Mouse (Mus musculus) v-Abl transformed pro-B cells (cell line): ENCODE results near the gene Hacd1.

ENCODE experiments used
- in situ Hi-C, 2 experiments: fragments of 400-800 bp; cut with MboI; formaldehyde crosslinking; loops; one replicate each; pipeline ENCODE4 v1.15.1; 2025; ENCODE audit not compliant: unreplicated experiment in 2 of 2

Hacd1 gene

DNA sequence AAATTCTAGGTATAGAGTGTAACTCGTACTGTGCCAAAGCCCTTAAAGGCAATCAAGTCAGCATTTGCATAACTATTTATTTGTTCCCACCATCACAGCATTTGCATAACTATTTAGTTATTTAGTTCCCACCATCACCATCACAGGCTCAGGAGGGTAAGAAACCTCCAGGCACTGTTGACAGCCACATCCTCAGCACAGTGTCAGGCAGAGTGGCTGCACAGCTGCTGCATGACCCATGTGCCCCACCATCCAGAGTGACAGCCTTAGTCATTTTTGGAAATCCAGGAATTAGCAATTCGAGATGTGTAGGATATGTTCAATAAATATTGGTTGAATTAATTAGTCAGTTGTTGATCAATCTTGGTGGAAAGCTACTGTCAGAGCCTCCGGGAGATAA lies 12.9 kb downstream of the Hacd1 start:
- in situ Hi-C loops, result loop anchor here (5.0 to 10.0 kb wide), 2 partner anchors 114 to 758 kb away; no protein-coding TSS in a partner anchor

DNA sequence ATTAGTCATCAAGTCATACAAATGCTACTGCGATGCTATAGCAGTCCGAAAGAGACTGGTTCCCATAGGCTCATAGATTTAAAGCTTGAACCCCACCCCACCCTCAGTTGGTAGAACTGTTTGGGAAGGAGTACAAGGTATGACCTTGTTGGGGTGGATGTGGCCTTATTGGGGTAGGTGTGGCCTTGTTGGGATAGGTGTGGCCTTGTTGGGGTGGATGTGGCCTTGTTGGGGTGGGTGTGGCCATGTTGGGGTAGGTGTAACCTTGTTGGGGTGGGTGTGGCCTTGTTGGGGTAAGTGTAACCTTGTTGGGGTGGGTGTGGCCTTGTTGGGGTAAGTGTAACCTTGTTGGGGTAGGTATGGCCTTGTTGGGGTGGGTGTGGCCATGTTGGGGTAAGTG lies 14.7 kb downstream of the Hacd1 start:
- in situ Hi-C loops, result loop anchor here (5.0 to 10.0 kb wide), 2 partner anchors 116 to 756 kb away; no protein-coding TSS in a partner anchor

GRCm38 (mm10) chr2:14019228-14019627 lies 36.7 kb downstream of the Hacd1 start:
- in situ Hi-C loops, result no loop called here

DNA sequence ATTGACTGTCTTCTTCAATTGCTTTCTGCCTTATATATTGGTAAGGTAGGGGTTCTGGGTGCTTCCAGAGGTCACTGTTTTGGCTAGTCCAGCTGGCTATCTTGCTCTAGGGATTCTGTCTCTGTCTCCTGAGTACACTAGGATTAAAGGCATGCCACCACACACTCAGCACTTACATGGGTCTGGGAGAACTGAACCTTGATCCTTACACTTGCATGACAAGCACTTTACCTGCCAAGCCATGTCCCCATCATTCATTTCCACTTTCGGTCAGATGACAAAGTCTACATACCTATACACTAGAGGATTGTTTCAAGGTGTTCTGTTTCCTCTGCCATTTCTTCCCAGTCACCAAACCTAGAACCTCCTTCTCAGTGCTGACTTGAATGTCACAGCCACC lies 50.8 kb downstream of the Hacd1 start:
- in situ Hi-C loops, result no loop called here

DNA sequence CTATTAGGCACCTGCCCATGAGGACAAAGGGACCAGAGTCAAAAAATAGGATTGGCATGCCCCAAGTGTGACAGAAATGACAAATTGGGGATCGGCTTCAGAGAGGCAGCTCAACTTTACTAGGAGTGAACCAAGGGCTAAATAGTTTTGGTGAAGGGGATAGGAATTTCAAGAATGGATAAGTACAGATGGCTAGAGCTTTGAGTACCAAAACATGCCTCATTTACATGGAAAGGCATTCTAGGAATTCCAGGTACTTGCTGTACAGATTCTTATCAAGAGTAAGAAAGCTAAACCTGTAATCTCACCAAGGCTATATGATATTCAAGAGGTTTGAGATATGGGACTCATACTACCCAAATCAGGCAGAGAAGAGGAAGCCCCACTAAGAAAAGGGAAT lies 95.8 kb downstream of the Hacd1 start:
- in situ Hi-C loops, result no loop called here

DNA sequence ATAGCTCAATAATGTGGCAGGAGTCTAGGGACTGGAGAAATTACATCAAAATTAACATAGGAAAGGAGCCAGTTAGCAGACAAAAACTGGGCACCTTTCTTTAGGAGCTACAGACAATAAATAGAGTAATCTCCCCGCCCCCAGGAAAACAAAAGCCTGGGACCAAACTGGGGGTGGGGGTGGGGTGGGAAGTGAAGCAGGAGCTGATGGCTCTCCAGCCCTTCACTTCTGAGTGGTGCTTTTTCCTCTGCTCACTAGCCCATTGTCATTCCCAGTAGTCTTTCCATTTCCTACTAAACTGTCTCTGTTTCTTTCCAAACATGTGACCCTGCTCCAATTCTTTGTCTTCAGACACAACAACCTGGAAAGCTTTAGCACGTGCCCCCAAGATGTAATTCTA lies 99.5 kb downstream of the Hacd1 start:
- in situ Hi-C loops, result no loop called here

GRCm38 (mm10) chr2:13938118-13938517 lies 117.8 kb downstream of the Hacd1 start:
- in situ Hi-C loops, result loop anchor here (10.0 kb wide), 2 partner anchors 263 to 663 kb away; partner anchors contain the start of gene Rsu1 (in 1 of the 2)

- in situ Hi-C loops, result loop anchor here (10.0 kb wide), 2 partner anchors 261 to 661 kb away; partner anchors contain the start of gene Rsu1 (in 1 of the 2)
Measured at GRCm38 (mm10) chr2:13935343-13935742, 120.6 kb downstream of the Hacd1 start.

GRCm38 (mm10) chr2:13932253-13932652 lies 123.7 kb downstream of the Hacd1 start:
- in situ Hi-C loops, result loop anchor here (10.0 kb wide), 2 partner anchors 257 to 657 kb away; partner anchors contain the start of gene Rsu1 (in 1 of the 2)

DNA sequence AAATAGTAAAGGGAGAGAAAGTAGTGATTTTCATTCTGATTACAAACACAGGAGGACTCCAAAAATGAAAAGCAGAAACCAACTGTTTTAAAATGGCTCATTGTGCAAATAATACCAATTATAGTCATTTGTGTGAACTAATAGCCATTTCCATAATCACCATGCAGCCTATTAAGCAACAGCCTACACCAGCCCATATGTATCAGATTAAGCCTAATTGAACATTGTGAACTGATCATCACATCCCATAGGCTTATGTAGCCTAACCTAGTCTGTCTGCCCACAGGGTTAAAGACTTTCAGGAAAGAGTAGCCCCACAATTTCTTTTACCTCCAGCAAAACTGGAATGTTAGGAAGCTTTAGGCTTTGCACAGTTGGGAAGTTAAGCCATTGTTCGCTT lies 125.2 kb downstream of the Hacd1 start:
- in situ Hi-C loops, result loop anchor here (10.0 kb wide), 2 partner anchors 256 to 656 kb away; partner anchors contain the start of gene Rsu1 (in 1 of the 2)

- in situ Hi-C loops, result no loop called here
Measured at GRCm38 (mm10) chr2:13888568-13888967, 167.4 kb downstream of the Hacd1 start.

DNA sequence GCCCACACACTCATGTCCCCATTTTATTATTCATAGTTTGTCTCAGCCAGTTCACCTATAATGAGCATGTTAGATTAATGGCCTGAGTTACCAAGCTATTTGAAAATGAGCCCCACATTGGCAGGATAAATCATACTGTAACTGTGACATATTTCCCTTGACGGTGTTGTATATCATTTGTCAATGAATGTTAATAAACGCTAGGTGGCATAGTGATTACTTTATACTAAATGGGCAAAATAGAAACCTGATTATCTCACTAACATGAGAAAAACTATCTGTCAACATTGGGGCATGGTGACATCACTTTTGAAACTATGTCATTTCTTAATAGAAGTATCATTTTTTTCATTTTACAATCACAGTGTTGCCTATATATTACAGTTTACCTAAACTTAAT lies 198.5 kb downstream of the Hacd1 start:
- in situ Hi-C loops, result loop anchor here (5.0 to 10.0 kb wide), 4 partner anchors 185 to 847 kb away; no protein-coding TSS in a partner anchor

GRCm38 (mm10) chr2:13855510-13855909 lies 200.4 kb downstream of the Hacd1 start:
- in situ Hi-C loops, result loop anchor here (5.0 to 10.0 kb wide), 4 partner anchors 183 to 849 kb away; no protein-coding TSS in a partner anchor

DNA sequence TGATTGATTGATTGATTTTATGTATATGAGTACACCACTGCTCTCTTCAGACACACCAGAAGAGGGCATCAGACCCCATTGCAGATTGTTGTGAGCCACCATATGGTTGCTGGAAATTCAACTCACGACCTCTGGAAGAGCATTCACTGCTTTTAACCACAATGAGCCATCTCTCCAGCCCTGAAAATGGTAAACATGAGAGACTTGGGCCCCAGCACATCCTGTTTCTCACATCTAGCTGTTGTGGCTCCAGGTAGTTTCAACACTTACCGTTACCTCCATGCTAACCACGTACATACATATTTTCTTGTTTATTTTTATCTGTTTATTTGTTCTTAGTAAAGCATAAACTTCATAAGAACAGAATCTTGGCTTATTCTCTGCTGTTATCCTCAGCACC lies 219.6 kb downstream of the Hacd1 start:
- in situ Hi-C loops, result no loop called here

- in situ Hi-C loops, result no loop called here
Measured at GRCm38 (mm10) chr2:13834989-13835388, 220.9 kb downstream of the Hacd1 start.

DNA sequence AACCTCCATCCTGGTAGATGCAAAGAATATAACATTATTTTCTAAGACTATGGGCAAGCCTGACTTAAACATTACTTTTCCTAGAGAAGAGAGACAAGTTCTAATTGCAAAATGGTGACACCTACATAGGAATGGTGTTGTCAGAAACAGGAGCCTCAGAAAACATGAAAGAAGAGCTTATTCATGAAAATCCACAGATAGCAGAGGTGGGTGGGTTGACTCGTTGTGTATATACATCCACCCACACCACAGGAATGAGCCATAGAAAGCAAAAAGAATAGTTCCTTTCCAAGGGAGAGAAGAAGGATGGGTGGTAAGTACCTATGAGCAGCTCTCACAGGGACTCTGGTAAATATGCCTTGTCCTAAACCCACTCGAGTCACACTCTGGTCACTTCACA lies 239.3 kb downstream of the Hacd1 start:
- in situ Hi-C loops, result loop anchor here in 1 of 2 experiments (25.0 kb wide), 1 partner anchor 529 kb away; no protein-coding TSS in a partner anchor

- in situ Hi-C loops, result loop anchor here (5.0 to 25.0 kb wide), 3 partner anchors 136 to 521 kb away; no protein-coding TSS in a partner anchor
Measured at GRCm38 (mm10) chr2:13808593-13808992, 247.3 kb downstream of the Hacd1 start.

DNA sequence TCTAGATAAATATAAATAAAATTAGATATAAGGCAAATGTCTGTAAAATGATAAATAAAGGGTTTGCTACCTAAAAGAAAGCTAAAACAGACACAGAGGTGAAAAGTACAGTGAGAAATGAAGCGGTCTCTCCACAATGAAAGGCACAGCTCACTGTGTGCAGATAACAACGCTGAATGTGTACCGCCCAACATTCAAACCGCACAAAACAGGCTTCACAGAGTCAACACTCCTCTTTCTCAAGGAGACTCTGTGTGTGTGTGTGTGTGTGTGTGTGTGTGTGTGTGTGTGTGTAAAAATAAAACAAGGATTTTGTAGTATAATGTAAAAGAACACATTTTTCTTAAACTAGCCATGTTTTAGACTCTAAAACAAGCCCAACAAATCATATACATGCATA lies 247.9 kb downstream of the Hacd1 start:
- in situ Hi-C loops, result loop anchor here (5.0 to 25.0 kb wide), 3 partner anchors 136 to 521 kb away; no protein-coding TSS in a partner anchor

GRCm38 (mm10) chr2:13806120-13806519 lies 249.8 kb downstream of the Hacd1 start:
- in situ Hi-C loops, result loop anchor here (5.0 to 25.0 kb wide), 3 partner anchors 134 to 519 kb away; no protein-coding TSS in a partner anchor

DNA sequence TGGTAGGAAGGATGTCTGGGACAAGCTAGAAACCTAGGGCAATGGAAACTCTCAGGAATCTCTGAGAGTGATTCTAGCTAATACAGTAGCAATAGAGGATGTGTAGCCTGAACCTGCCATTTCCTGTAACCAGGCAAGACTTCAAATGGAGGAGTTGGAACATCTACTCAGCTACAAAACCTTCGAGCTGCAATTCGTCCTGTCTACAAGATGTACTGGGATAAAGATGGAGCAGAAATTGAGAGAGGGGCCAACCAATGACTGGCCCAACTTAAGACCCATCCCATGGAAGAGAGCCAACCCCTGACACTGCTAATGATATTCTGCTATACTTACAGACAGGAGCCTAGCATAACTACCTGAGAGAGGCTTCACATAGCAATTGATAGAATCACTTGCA lies 255.3 kb downstream of the Hacd1 start:
- in situ Hi-C loops, result loop anchor here in 1 of 2 experiments (25.0 kb wide), 1 partner anchor 513 kb away; no protein-coding TSS in a partner anchor
